Mouse (Mus musculus) spleen, adult 2 months (tissue): ENCODE data around the gene Dbi.

ENCODE experiments used
- CTCF ChIP-seq: fragments of 200-500 bp; IDR thresholded peaks from 2 replicates; pipeline ENCODE4 v1.5.1; 2011; ENCODE audit warnings: mild to moderate bottlenecking, inconsistent platforms; ENCODE audit not compliant: insufficient read depth, insufficient read length, insufficient replicate concordance; ENCODE audit errors: extremely low read depth
- POLR2A ChIP-seq: fragments of 200-500 bp; IDR thresholded peaks from 2 replicates; pipeline ENCODE4 v1.6.1; 2011; ENCODE audit warnings: low read depth, low read length, inconsistent platforms

- peak; percentile 29; the same call in 1 of the 2 replicates for TF ChIP-seq CTCF
- no peak for TF ChIP-seq POLR2A
Observed at GRCm38 (mm10) chr1:120154232-120154631, 33.4 kb upstream of the Dbi start.
